Mouse (Mus musculus): ENCODE results near the gene Creb5.

Gene Creb5

DNA sequence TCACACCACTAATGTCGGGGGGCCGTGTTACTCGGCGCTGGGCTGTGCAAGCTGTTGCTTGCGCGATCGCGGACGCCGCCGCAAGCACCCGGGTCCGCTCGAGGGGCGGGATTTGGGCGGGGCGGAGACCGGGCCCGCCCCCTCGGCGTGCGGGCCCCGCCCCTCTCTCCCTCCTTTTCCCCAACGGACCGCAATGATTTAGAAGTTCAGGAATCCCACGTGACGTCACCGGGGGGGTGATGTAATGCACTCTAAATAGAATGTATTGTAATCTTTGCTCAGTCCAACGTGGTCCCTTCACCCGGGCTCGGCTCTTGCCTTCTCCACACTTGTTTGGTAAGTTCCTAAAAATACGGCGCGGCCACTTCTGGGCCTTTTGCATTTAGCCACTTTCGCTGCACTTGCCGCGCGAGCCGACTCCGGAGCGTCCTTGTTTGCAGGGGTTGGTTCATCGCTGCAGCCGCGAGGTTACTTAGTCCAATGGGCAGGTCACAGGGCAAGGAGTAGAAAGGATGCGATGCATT is at the start of gene Creb5:
Creb5 (plus strand) TSS at position 233 of the 524 bp plus-strand sequence.
- DNase-seq (ENCODE audit: low spot score) = no peak

- no peak for DNase-seq (ENCODE audit: low spot score)
Observed at GRCm38 (mm10) chr6:53259841-53260240, 27.2 kb upstream of the Creb5 start.

DNA sequence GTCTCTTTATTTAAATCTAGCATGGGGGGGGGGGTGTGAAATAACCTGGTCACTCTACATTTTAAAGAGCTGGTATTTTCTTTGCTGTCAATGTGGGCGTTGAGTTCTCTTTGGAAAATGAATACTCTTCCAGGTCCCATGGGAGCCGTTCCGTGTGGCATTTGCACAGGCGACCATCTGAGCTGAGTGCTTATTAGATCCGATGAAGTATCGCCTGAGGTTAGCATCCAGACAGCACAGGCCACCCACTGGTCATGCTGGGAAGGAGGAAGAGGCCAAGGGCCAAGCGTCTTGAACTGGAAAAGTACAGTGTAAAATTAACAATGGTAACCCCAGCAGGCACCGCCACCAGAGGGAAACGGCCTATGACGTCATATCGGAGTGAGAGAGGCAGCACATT is 24.7 kb upstream of the Creb5 start:
- no peak for DNase-seq (ENCODE audit: low spot score)

- DNase-seq (ENCODE audit: low spot score) = no peak
Observed at GRCm38 (mm10) chr6:53267036-53267435, 20.0 kb upstream of the Creb5 start.

GRCm38 (mm10) chr6:53267732-53268505 is 19.2 kb upstream of the Creb5 start:
- no peak for DNase-seq (ENCODE audit: low spot score)

- no peak for DNase-seq (ENCODE audit: low spot score)
Observed at GRCm38 (mm10) chr6:53271216-53271615, 15.9 kb upstream of the Creb5 start.

DNA sequence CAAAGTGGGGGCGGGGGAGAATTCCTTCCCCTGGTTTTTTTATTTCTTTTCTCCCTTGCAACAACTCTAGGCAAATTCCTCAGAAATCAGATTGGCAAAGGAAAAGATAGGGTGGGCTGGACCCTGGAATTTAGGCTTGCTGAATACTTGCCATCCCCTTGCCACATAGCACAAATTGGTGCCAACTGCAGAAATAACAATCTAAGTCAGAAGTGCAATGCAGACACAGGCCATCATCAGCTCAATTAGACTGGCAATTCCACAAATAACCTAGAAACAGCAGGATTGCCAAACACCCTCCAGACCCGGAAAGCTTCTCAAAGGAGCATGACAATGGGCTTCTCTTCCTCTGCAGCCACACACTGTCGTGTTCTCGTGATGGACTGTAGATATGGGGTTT is 15.4 kb upstream of the Creb5 start:
- no peak for DNase-seq (ENCODE audit: low spot score)

- no peak for DNase-seq (ENCODE audit: low spot score)
Observed at GRCm38 (mm10) chr6:53286389-53287037, 557 bp upstream of the Creb5 start.

GRCm38 (mm10) chr6:53287562-53288381 is 702 bp downstream of the Creb5 start:
- DNase-seq (ENCODE audit: low spot score) = no peak

GRCm38 (mm10) chr6:53288584-53289558 is 1.8 kb downstream of the Creb5 start:
- DNase-seq (ENCODE audit: low spot score) = no peak

- DNase-seq (ENCODE audit: low spot score) = no peak
Observed at GRCm38 (mm10) chr6:53289659-53290058, 2.6 kb downstream of the Creb5 start.

- DNase-seq (ENCODE audit: low spot score) = no peak
Observed at GRCm38 (mm10) chr6:53290215-53290990, 3.3 kb downstream of the Creb5 start.

GRCm38 (mm10) chr6:53292931-53293330 is 5.9 kb downstream of the Creb5 start:
- DNase-seq (ENCODE audit: low spot score) = no peak

DNA sequence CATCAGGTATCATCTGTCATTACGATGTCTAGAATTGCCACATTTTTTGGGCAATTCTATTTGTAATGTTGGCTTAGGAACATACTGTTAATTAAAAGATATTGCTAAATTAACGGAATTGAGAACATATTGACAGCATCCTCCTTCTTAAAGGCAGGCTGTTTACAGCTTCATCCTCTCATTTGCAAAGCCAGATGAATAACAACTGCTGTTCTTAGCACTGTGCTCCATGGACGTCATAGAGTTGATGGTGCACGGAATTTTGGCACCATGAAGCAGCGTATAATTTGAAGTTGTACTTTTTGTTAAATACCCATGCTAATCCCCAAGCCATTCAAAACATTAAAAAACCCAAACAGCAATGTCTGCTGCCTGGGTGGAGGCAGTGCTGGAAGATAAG is 10.8 kb downstream of the Creb5 start:
- DNase-seq (ENCODE audit: low spot score) = no peak

- no peak for DNase-seq (ENCODE audit: low spot score)
Observed at GRCm38 (mm10) chr6:53304201-53304600, 17.1 kb downstream of the Creb5 start.

DNA sequence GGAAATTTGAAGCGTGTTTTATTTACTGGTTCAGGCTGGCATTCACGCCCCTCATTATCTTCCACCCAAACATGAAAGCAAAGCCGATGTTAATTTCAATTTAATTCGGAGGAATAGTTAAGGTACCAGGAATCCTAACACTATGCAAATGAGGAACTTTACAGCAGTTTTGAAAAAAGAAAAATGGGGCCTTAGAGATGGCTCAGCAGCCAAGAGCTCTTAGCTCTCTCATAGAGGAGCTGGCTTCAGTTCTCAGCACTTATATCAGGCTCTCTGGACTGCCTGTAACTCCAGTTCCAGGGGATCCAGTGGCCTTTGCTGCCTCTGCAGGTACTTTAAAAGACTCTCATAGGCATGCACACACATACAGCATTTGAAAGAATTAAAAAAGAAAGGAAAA is 19.1 kb downstream of the Creb5 start:
- no peak for DNase-seq (ENCODE audit: low spot score)

DNA sequence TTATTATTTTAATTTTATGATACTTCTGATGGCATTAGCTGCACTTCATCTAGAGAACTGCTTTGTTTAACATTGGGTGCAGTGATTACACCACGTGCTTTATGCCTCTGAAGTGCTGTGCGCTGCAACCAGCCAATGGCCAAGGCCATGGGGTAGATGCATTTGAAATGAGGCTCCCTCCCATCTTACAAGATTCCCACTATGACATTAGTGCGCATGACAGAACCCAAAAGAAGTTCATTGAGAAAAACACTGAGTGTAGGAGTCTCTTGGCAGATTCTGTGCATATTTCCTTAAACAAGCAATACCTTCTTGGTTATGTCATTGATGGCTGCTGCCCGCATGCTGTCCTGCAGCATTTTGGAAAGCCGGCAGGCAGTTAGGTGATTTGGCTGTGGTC is 19.6 kb downstream of the Creb5 start:
- DNase-seq (ENCODE audit: low spot score) = no peak

DNA sequence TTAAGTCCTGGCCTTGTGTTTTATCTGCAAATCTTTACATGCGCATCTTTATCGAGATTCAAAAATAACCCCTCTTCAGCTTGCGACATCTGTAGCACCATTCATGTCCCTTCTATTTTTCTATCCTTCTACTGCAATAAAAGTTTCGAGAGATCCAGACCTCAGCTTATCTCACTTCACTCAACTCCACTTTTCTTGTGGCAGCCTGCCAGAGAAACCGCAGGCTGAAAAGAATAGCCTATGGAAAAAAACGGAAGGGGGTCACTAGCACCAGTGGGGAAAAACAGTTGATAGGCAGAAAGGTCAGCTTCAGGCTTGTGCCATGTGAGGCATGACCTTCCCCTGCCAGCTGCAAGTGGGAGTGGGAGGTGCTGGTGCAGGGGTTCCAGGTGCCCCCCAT is 21.6 kb downstream of the Creb5 start:
- DNase-seq (ENCODE audit: low spot score) = no peak

DNA sequence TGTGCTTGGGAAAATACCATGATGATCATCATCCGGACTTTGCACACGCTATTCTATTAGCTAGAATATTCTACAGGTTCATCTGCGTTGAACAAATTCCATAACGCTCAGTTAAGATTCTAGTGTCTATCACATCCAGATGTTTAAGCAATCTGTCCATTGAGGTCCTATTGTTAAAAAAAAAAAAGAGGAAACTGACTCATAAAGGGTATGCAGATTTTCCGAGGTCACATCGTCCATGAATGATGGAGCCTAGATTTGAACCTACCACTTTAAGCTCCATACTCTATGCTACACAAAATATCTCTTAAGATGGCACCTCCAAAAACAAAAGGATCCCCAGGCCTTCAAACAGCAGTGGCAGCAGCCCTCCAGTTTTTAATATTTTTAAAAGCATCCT is 26.5 kb downstream of the Creb5 start:
- DNase-seq (ENCODE audit: low spot score) = no peak

DNA sequence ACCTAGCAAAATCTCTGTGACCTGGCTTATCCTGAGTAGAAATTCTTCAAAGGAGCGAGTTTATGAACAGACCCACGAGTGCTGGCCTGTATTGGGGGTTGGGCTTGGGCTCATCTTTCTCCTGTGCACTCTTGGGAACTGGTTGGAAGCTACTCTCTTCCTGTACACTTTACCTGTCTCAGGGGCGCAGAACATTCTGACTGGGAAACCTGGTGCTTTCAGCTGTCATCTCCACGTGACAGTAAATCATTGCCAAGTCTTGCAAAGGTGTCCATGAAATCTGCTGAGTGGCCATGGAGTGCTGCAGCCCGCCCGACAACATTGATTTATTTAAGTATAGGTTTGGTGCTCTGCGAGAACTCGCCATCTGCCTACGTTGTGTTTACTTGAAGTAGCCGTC is 27.1 kb downstream of the Creb5 start:
- no peak for DNase-seq (ENCODE audit: low spot score)

All from adipocyte (in vitro differentiated cells).